Mouse (Mus musculus) MEL (cell line): ENCODE data around the gene Pogz.
A peak's percentile ranks its signal among the peaks of the same experiment; 100 is the strongest.
"Not testable (repeated sequence)": the region's sequence is repeated elsewhere in the genome, so short reads cannot be mapped to it uniquely, and the experiment has no call there.

Experiments
- CTCF ChIP-seq, 3 experiments: IDR thresholded peaks in 2 of 3; conservative IDR thresholded peaks in 1 of 3; 2 replicates each; pipeline ENCODE4 v1.5.1; 2011 to 2012; ENCODE audit warnings: low read length in 3 of 3, low read depth in 2 of 3, mild to moderate bottlenecking in 2 of 3, improper control_type of control experiment in 1 of 3, inconsistent platforms in 1 of 3, mixed read lengths in 1 of 3, moderate library complexity in 1 of 3; ENCODE audit not compliant: control insufficient read depth in 1 of 3, insufficient read depth in 1 of 3, poor library complexity in 1 of 3, severe bottlenecking in 1 of 3
- GATA1 ChIP-seq: IDR thresholded peaks from 2 replicates; pipeline ENCODE4 v1.6.1; 2011; ENCODE audit warnings: low read depth, low read length, improper control_type of control experiment
- MAZ ChIP-seq: IDR thresholded peaks from 2 replicates; pipeline ENCODE4 v1.6.1; 2012; ENCODE audit warnings: low read depth, mild to moderate bottlenecking, inconsistent platforms, low read length, improper control_type of control experiment

DNA sequence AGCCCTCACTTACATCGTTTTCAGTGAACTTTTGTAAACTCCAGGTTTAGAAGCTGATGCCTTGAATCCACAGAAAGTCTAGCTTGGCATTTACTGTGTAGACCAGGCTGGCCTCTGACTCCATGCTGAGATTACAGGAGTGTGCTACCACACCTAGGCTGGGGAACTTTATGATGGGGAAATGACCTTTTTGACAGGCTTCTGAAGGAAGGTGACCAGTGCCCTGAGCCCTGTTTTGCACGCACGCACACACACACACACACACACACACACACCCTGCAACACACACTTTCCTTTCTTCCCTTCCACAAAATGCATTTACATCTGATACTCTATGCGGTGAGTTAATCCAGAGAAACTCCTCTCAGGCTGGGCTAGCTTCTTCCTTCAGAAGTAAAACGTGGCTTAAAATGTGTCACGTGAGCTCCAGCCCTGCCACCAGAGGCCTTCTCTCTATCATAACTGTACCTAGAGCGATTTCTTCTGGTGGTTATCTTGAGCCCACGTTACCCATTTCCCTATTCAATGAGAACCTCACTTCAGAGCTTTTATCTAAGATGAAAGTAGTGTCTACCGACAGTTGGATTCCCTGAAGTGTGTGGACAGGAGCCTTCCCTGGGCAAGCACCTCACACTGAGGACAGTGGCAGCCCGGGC, 94.2 kb downstream of the Pogz start:
- TF ChIP-seq CTCF (IDR thresholded peaks at IDR 0.05 in 2 of 3, conservative IDR thresholded peaks at IDR 0.05 in 1 of 3; ENCODE audit: control insufficient read depth in 1 of 3, insufficient read depth in 1 of 3, low read depth in 2 of 3, low read length in 3 of 3, poor library complexity in 1 of 3, severe bottlenecking in 1 of 3); MAZ: not testable (repeated sequence)
- TF ChIP-seq GATA1 = peak; percentile 78
